Mouse (Mus musculus) right cerebral cortex, postnatal 10 days (tissue): ENCODE measurements around the gene B3gnt6.
"Not testable (repeated sequence)": the region's sequence is repeated elsewhere in the genome, so short reads cannot be mapped to it uniquely, and the experiment has no call there.

Source experiments
- DNase-seq, 2 experiments: peaks; one replicate each; pipeline ENCODE4 v3.0.0; 2021; ENCODE audit warnings: low spot score in 2 of 2

The B3gnt6 gene

GRCm38 (mm10) chr7:98199381-98199780 lies at the start of gene B3gnt6:
Gene B3gnt6, minus strand, starts transcription at chr7:98199481.
- DNase-seq = no peak

GRCm38 (mm10) chr7:98236686-98237359 lies 37.5 kb upstream of the B3gnt6 start:
- peak; percentile 68 to 80 for DNase-seq

- no peak for DNase-seq
Measured at GRCm38 (mm10) chr7:98223796-98224195, 24.5 kb upstream of the B3gnt6 start.

GRCm38 (mm10) chr7:98216713-98217112 lies 17.4 kb upstream of the B3gnt6 start:
- DNase-seq = no peak

- DNase-seq = no peak
Measured at GRCm38 (mm10) chr7:98202946-98203345, 3.7 kb upstream of the B3gnt6 start.

GRCm38 (mm10) chr7:98201493-98202028 lies 2.3 kb upstream of the B3gnt6 start:
- no peak for DNase-seq

GRCm38 (mm10) chr7:98200396-98200795 lies 1.1 kb upstream of the B3gnt6 start:
- no peak for DNase-seq

GRCm38 (mm10) chr7:98195151-98195801 lies 4.0 kb downstream of the B3gnt6 start:
- no peak for DNase-seq

- DNase-seq = no peak
Measured at GRCm38 (mm10) chr7:98194026-98194792, 5.1 kb downstream of the B3gnt6 start.

GRCm38 (mm10) chr7:98193515-98194025 lies 5.7 kb downstream of the B3gnt6 start:
- DNase-seq = no peak

- no peak for DNase-seq
Measured at GRCm38 (mm10) chr7:98191571-98192250, 7.6 kb downstream of the B3gnt6 start.

GRCm38 (mm10) chr7:98190578-98190977 lies 8.7 kb downstream of the B3gnt6 start:
- no peak for DNase-seq

- no peak for DNase-seq
Measured at GRCm38 (mm10) chr7:98189745-98190144, 9.5 kb downstream of the B3gnt6 start.

GRCm38 (mm10) chr7:98188680-98189079 lies 10.6 kb downstream of the B3gnt6 start:
- no peak for DNase-seq

- DNase-seq = no peak
Measured at GRCm38 (mm10) chr7:98188238-98188637, 11.0 kb downstream of the B3gnt6 start.

GRCm38 (mm10) chr7:98187332-98187731 lies 11.9 kb downstream of the B3gnt6 start:
- not testable (repeated sequence) for DNase-seq

- DNase-seq = no peak
Measured at GRCm38 (mm10) chr7:98186637-98187036, 12.6 kb downstream of the B3gnt6 start.

- peak; percentile 45 to 56 for DNase-seq
Measured at GRCm38 (mm10) chr7:98185326-98185725, 14.0 kb downstream of the B3gnt6 start.

GRCm38 (mm10) chr7:98178560-98179231 lies 20.6 kb downstream of the B3gnt6 start:
- no peak for DNase-seq

- peak; percentile 71 to 73 for DNase-seq
Measured at GRCm38 (mm10) chr7:98177929-98178559, 21.2 kb downstream of the B3gnt6 start, which contains the start of gene Capn5. Gene Capn5, minus strand, starts transcription at chr7:98178274.
